Mouse (Mus musculus) CH12.LX (cell line): Measurements from ENCODE around the gene Cenpb. TPM values are rescaled to one million over a fixed set of nuclear protein-coding genes. Genes with fewer than 3 reads are reported as not detected.

Experiments
- DNase-seq: peaks from one replicate; pipeline ENCODE4 v3.0.0-alpha.2; 2013; ENCODE audit errors: extremely low read depth
- H3K27ac ChIP-seq: 2 replicates; pipeline ENCODE4 v1.5.1; 2012; ENCODE audit warnings: low read depth, mild to moderate bottlenecking, control low read depth, moderate library complexity; ENCODE audit not compliant: insufficient read depth
- H3K27me3 ChIP-seq: replicated peaks from 2 replicates; pipeline ENCODE3; 2012; ENCODE audit warnings: inconsistent platforms
- H3K36me3 ChIP-seq, 2 experiments: replicated peaks in 1 of 2; 2 replicates each; pipeline versions ENCODE3 to v1.6.1; 2012; ENCODE audit warnings: inconsistent platforms in 1 of 2, low read length in 1 of 2, mild to moderate bottlenecking in 1 of 2, mixed read lengths in 1 of 2, moderate library complexity in 1 of 2; ENCODE audit not compliant: control insufficient read depth in 1 of 2, insufficient read depth in 1 of 2
- H3K4me1 ChIP-seq, 2 experiments: 2 replicates each; pipeline ENCODE4 v1.6.1; 2012; ENCODE audit warnings: inconsistent platforms in 1 of 2, moderate library complexity in 1 of 2; ENCODE audit not compliant: insufficient read depth in 2 of 2, control insufficient read depth in 1 of 2
- H3K4me2 ChIP-seq: 2 replicates; pipeline ENCODE4 v1.6.1; 2012; ENCODE audit warnings: low read depth, mild to moderate bottlenecking, control low read depth; ENCODE audit not compliant: poor library complexity, insufficient read depth, severe bottlenecking
- H3K4me3 ChIP-seq, 3 experiments: fragments of 150-350 bp in 1 of 3; sonication (generic) in 1 of 3; replicated peaks in 1 of 3; 2 replicates each; pipeline versions ENCODE3 to v1.5.1; 2011 to 2012; ENCODE audit warnings: low read depth in 2 of 3, low read length in 2 of 3, mild to moderate bottlenecking in 2 of 3, moderate library complexity in 2 of 3, control low read depth in 1 of 3, improper control_type of control experiment in 1 of 3, inconsistent platforms in 1 of 3, mixed read lengths in 1 of 3; ENCODE audit not compliant: poor library complexity in 1 of 3
- H3K79me2 ChIP-seq: replicated peaks from 2 replicates; pipeline ENCODE4 v1.6.1; 2012; ENCODE audit warnings: mild to moderate bottlenecking, moderate library complexity; ENCODE audit not compliant: control insufficient read depth, poor library complexity, insufficient read depth, severe bottlenecking; ENCODE audit errors: extremely low read depth
- H3K9ac ChIP-seq: 2 replicates; pipeline ENCODE4 v1.6.1; 2012; ENCODE audit warnings: low read depth, mild to moderate bottlenecking, control low read depth, moderate library complexity; ENCODE audit not compliant: insufficient read depth
- H3K9me3 ChIP-seq: replicated peaks from 2 replicates; pipeline ENCODE3; 2012; ENCODE audit warnings: low read length, inconsistent platforms, mixed read lengths
- CHD1 ChIP-seq: IDR thresholded peaks from 2 replicates; pipeline ENCODE4 v1.6.1; 2012; ENCODE audit warnings: low read depth, low read length, improper control_type of control experiment, inconsistent platforms
- CHD2 ChIP-seq: IDR thresholded peaks from 2 replicates; pipeline ENCODE4 v1.6.1; 2011; ENCODE audit warnings: low read length, improper control_type of control experiment
- CTCF ChIP-seq, 2 experiments: IDR thresholded peaks in 1 of 2; conservative IDR thresholded peaks in 1 of 2; 2 replicates each; pipeline ENCODE4 v1.5.1; 2011 to 2012; ENCODE audit warnings: low read depth in 2 of 2, low read length in 2 of 2, improper control_type of control experiment in 1 of 2, inconsistent platforms in 1 of 2, mild to moderate bottlenecking in 1 of 2, moderate library complexity in 1 of 2
- E2F4 ChIP-seq: IDR thresholded peaks from 2 replicates; pipeline ENCODE4 v1.6.1; 2011; ENCODE audit warnings: low read depth, low read length, improper control_type of control experiment; ENCODE audit not compliant: insufficient replicate concordance
- ETS1 ChIP-seq: conservative IDR thresholded peaks from 2 replicates; pipeline ENCODE4 v1.6.1; 2012; ENCODE audit warnings: low read depth, mild to moderate bottlenecking, inconsistent platforms, low read length, improper control_type of control experiment, moderate library complexity
- GABPA ChIP-seq: IDR thresholded peaks from 2 replicates; pipeline ENCODE4 v1.6.1; 2012; ENCODE audit warnings: low read depth, low read length, improper control_type of control experiment, inconsistent platforms; ENCODE audit not compliant: insufficient replicate concordance
- HCFC1 ChIP-seq: IDR thresholded peaks from 2 replicates; pipeline ENCODE4 v1.6.1; 2012; ENCODE audit warnings: low read depth, mild to moderate bottlenecking, inconsistent platforms, low read length, improper control_type of control experiment
- IRF4 ChIP-seq: IDR thresholded peaks from 2 replicates; pipeline ENCODE4 v1.6.1; 2014; ENCODE audit warnings: low read depth, mild to moderate bottlenecking, inconsistent platforms, low read length, improper control_type of control experiment
- MAX ChIP-seq: IDR thresholded peaks from 2 replicates; pipeline ENCODE4 v1.6.1; 2011; ENCODE audit warnings: low read length, improper control_type of control experiment
- MAZ ChIP-seq: IDR thresholded peaks from 2 replicates; pipeline ENCODE4 v1.6.1; 2012; ENCODE audit warnings: low read depth, mild to moderate bottlenecking, inconsistent platforms, low read length, improper control_type of control experiment, moderate library complexity
- MEF2A ChIP-seq: IDR thresholded peaks from 2 replicates; pipeline ENCODE4 v1.6.1; 2014; ENCODE audit warnings: low read depth, mild to moderate bottlenecking, inconsistent platforms, low read length, improper control_type of control experiment, borderline replicate concordance
- MXI1 ChIP-seq: IDR thresholded peaks from 2 replicates; pipeline ENCODE4 v1.6.1; 2011; ENCODE audit warnings: mild to moderate bottlenecking, low read depth, low read length, improper control_type of control experiment
- NELFE ChIP-seq: IDR thresholded peaks from 2 replicates; pipeline ENCODE4 v1.6.1; 2011; ENCODE audit warnings: low read depth, low read length, improper control_type of control experiment
- POLR2A ChIP-seq: IDR thresholded peaks from 2 replicates; pipeline ENCODE4 v1.6.1; 2011; ENCODE audit warnings: low read depth, mild to moderate bottlenecking, improper control_type of control experiment, low read length
- POLR2AphosphoS2 ChIP-seq: IDR thresholded peaks from 2 replicates; pipeline ENCODE4 v1.6.1; 2011; ENCODE audit warnings: low read depth, low read length, improper control_type of control experiment
- RCOR1 ChIP-seq: conservative IDR thresholded peaks from 2 replicates; pipeline ENCODE4 v1.6.1; 2012; ENCODE audit warnings: low read depth, mild to moderate bottlenecking, inconsistent platforms, low read length, improper control_type of control experiment
- SIN3A ChIP-seq: IDR thresholded peaks from 2 replicates; pipeline ENCODE4 v1.6.1; 2012; ENCODE audit warnings: low read length, improper control_type of control experiment, inconsistent platforms
- TBP ChIP-seq: conservative IDR thresholded peaks from 2 replicates; pipeline ENCODE4 v1.6.1; 2011; ENCODE audit warnings: low read depth, low read length, improper control_type of control experiment
- TCF12 ChIP-seq: IDR thresholded peaks from 2 replicates; pipeline ENCODE4 v1.6.1; 2014; ENCODE audit warnings: low read depth, mild to moderate bottlenecking, inconsistent platforms, low read length, improper control_type of control experiment
- UBTF ChIP-seq: IDR thresholded peaks from 2 replicates; pipeline ENCODE4 v1.6.1; 2012; ENCODE audit warnings: low read depth, mild to moderate bottlenecking, inconsistent platforms, low read length, improper control_type of control experiment, moderate library complexity
- USF1 ChIP-seq: IDR thresholded peaks from 2 replicates; pipeline ENCODE4 v1.6.1; 2014; ENCODE audit warnings: low read depth, mild to moderate bottlenecking, inconsistent platforms, low read length, improper control_type of control experiment
- USF2 ChIP-seq: conservative IDR thresholded peaks from 2 replicates; pipeline ENCODE4 v1.6.1; 2011; ENCODE audit warnings: low read depth, low read length, improper control_type of control experiment
- ZC3H11A ChIP-seq: IDR thresholded peaks from 2 replicates; pipeline ENCODE4 v1.6.1; 2012; ENCODE audit warnings: low read depth, mild to moderate bottlenecking, inconsistent platforms, low read length, improper control_type of control experiment
- dilution Hi-C: fragments of 300-500 bp; cut with MboI; formaldehyde crosslinking; loops from 2 replicates; pipeline ENCODE4 v1.14.3; 2020; ENCODE audit warnings: low sequenced_read_pairs; ENCODE audit not compliant: extremely low pct_unique_long_range_greater_than_20kb, extremely low pct_ligation_motif_present
- in situ Hi-C: fragments of 300-500 bp; cut with MboI; formaldehyde crosslinking; loops from 3 replicates; pipeline ENCODE4 v1.14.3; 2019; ENCODE audit warnings: low sequenced_read_pairs, low pct_ligation_motif_present, low pct_unique_long_range_greater_than_20kb, mixed read lengths
- polyA plus RNA-seq: library from polyadenylated mRNA; unstranded; fragments of >175 nt; gene quantifications from 2 replicates; pipeline ENCODE4 v1.2.1, GENCODE M21; 2012; ENCODE audit warnings: low read depth; ENCODE audit not compliant: insufficient read length
- total RNA-seq, 2 experiments: library from RNA; depleted of rRNA; stranded (reverse); fragments of 300-350 nt in 1 of 2; fragments of >200 nt in 1 of 2; gene quantifications; 2 replicates each; pipeline ENCODE4 v1.2.3; 2012 to 2014

The Cenpb gene
- total and polyA plus RNA-seq, 3 experiments, result 18.1 to 26.6 (median 24.4) TPM

DNA sequence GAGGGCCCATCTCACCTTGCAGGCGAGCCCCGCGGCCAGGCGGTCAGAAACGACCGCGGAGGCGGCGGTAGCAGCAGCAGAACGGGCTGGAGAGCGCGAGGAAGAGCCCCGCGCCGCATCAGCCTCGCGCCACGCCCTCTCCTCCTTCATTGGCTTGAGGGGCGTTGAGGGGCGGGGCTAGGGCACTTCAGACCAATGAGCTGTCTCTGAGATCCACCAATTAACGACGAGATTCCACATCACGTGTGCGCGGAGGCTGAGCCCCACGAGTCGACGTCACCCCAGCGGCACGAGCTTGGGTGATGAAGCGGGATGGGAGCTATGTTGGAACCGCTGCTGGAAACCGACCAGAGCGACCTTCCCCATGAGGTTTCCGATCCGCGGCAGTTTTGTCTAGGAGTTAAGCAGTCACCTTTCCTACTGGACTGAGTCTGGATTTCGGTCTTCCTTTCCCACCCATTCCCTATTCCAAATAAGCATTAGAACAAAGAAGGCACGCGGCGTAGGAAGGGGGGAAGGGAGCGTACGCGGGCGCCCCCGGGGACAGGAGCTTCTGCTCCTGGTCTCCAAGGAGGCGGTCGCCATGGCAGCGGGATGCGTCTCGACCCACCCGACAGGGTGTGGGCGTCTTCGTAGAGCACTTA lies 19.8 kb downstream of the Cenpb start, which contains the start of gene 1700037H04Rik (continued):
- TF ChIP-seq POLR2AphosphoS2, result peak; percentile 77
- 0 out of 2 replicates have a peak, but pooled peaks have one; percentile 44 for TF ChIP-seq UBTF
- peak; percentile 94 for TF ChIP-seq NELFE
- peak; percentile 74; the same call in 1 of the 2 replicates for TF ChIP-seq TBP
- no peak for TF ChIP-seq MAZ
- TF ChIP-seq GABPA, result no peak
- TF ChIP-seq SIN3A, result peak; percentile 57; the same call in 1 of the 2 replicates

DNA sequence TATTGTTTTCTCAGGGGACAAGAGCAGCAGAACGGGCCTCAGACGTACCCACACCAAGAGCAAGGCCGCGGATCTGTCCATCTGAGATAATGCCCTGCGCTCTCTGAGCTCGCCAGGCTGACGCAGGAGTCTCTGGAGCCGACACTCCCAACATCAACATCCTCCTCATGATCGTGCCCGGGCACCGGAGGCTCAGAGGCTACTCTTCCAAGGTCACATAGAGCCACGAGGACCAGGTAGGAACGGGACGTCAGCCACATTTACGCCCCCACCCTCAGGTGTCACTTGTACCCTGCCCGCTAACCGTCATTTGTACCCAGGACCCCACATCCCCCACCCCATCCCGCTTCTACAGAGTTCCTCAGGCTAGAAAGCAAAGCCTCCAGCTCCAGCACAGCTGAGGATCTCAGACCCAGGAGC lies 20.4 kb downstream of the Cenpb start:
- H3K36me3 ChIP-seq, result peaks cover 0 to 19% of the 10 kb centered on the region in 2 experiments
- H3K9me3 ChIP-seq, result peaks cover 5% of the 10 kb centered on the region
- peak overlapping the region; percentile 66 for H3K9ac ChIP-seq
- H3K4me2 ChIP-seq, result peak overlapping the region; percentile 57
- peak; percentile 23 for DNase-seq
- H3K4me1 ChIP-seq, result peaks cover 2 to 17% of the 10 kb centered on the region in 2 experiments; a peak in 3 of 4 replicates
- in situ Hi-C loops (no loop called here), dilution Hi-C loops (no loop called here)
- TF ChIP-seq UBTF (no peak), ETS1 (no peak), MXI1 (no peak), ZC3H11A (no peak), RCOR1 (no peak), IRF4 (no peak), POLR2A (no peak)
- peak overlapping the region; percentile 61 to 75 (median 66) for H3K4me3 ChIP-seq
- H3K27me3 ChIP-seq, result no peaks in the 10 kb centered on the region
- no peaks in the 10 kb centered on the region for H3K79me2 ChIP-seq
- no peak overlapping the region for H3K27ac ChIP-seq

DNA sequence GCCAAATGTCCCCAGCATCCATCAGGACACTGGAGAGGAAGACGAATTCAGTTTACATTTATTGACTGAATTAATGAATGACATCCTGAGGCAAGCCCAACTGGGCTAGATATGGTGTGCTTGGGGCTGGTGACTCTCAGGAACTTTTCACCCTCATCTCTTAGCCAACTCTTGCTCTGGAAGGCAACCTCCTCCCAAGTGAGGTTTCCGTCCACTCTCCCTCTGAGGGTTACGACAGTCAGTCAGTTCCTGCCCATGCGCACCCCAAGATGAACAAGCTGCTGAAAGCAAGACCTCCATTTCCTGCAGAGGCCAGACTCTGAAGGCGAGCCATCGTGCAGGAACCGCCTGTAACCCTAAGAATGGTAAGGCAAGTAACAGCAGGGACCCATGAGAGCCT lies 22.9 kb downstream of the Cenpb start:
- Histone ChIP-seq H3K4me3 (no peak overlapping the region), H3K4me2 (no peak overlapping the region), H3K4me1 (peaks cover 2 to 17% of the 10 kb centered on the region in 2 experiments; a peak in 3 of 4 replicates), H3K79me2 (no peaks in the 10 kb centered on the region), H3K27me3 (no peaks in the 10 kb centered on the region), H3K36me3 (peaks cover 3 to 34% of the 10 kb centered on the region in 2 experiments), H3K9me3 (no peaks in the 10 kb centered on the region), H3K27ac (no peak overlapping the region), H3K9ac (no peak overlapping the region)
- no peak for DNase-seq
- dilution Hi-C loops, result no loop called here
- no peak for TF ChIP-seq HCFC1
- TF ChIP-seq USF2, result no peak
- TF ChIP-seq ETS1, result no peak
- TF ChIP-seq CTCF (conservative IDR thresholded peaks at IDR 0.05 in 1 of 2, IDR thresholded peaks at IDR 0.05 in 1 of 2; ENCODE audit: low read depth in 2 of 2, low read length in 2 of 2), result no peak
- TF ChIP-seq E2F4, result no peak
- TF ChIP-seq USF1, result no peak
- TF ChIP-seq NELFE, result no peak
- no peak for TF ChIP-seq CHD2
- TF ChIP-seq CHD1, result no peak
- no peak for TF ChIP-seq TCF12
- no peak for TF ChIP-seq MAX
- TF ChIP-seq MEF2A, result no peak
- in situ Hi-C loops, result no loop called here
